ENCODE assay signal across 25 mouse cellular contexts in genomic region chr10:58974138-58974537, GRCm38 (mm10).
DNase-seq lines count a peak whose midpoint lies in the region; ATAC-seq lines count a peak whose summit lies in the region.
"Had no signal": no experiment of that assay in that cellular context is flagged by ENCODE, and none has a peak within 500 bp of the region (broad histone marks: within the 10 kb centered on the region; RNA-seq: fewer than 3 reads in every experiment).

No protein-coding gene starts in this region.

- H3K4me1 ChIP-seq in embryonic facial prominence, embryonic 14.5 days (ENCODE audit: control insufficient read depth, insufficient read depth, low read length): no peaks in the 10 kb centered on the region
- H3K4me1 ChIP-seq in embryonic facial prominence, embryonic 10.5 days: no peaks in the 10 kb centered on the region
- peaks cover 7% of the 10 kb centered on the region for H3K4me1 ChIP-seq in lung, embryonic 16.5 days (replicated peaks; ENCODE audit: control insufficient read depth, insufficient read depth, low read length)
- H3K4me1 ChIP-seq in hindbrain, embryonic 13.5 days (replicated peaks): peaks cover 5% of the 10 kb centered on the region; the same call in 1 of the 2 replicates
- H3K4me1 ChIP-seq: embryonic facial prominence, embryonic 15.5 days; heart, embryonic 10.5 days; heart, embryonic 13.5 days had no signal

- 71% methylated on average over 5 of the region's 5 CpGs for WGBS in embryonic facial prominence, embryonic 14.5 days
- 84% methylated on average over 5 of the region's 5 CpGs for WGBS in embryonic facial prominence, embryonic 10.5 days
- WGBS in lung, embryonic 16.5 days: 37% methylated on average over 5 of the region's 5 CpGs
- WGBS in hindbrain, embryonic 13.5 days: 84% methylated on average over 5 of the region's 5 CpGs

- no peak for ATAC-seq in embryonic facial prominence, embryonic 14.5 days (ENCODE audit: low read depth)
- ATAC-seq in lung, embryonic 16.5 days (ENCODE audit: low read depth): no peak
- no peak for ATAC-seq in hindbrain, embryonic 13.5 days (ENCODE audit: low FRiP score)
- ATAC-seq: activated CD4-positive, CD25-positive, alpha-beta regulatory T cell, adult 4 months; forebrain, embryonic 13.5 days; intestine, postnatal 0 days had no signal

- no peaks in the 10 kb centered on the region for H3K9me3 ChIP-seq in embryonic facial prominence, embryonic 14.5 days (ENCODE audit: control insufficient read depth, low read length)
- no peaks in the 10 kb centered on the region for H3K9me3 ChIP-seq in embryonic facial prominence, embryonic 10.5 days
- H3K9me3 ChIP-seq in lung, embryonic 16.5 days (ENCODE audit: control insufficient read depth, low read length): peaks cover 5% of the 10 kb centered on the region; the same call in 1 of the 2 replicates
- H3K9me3 ChIP-seq in hindbrain, embryonic 13.5 days: no peaks in the 10 kb centered on the region
- H3K9me3 ChIP-seq: embryonic facial prominence, embryonic 15.5 days; forebrain, embryonic 13.5 days; hindbrain, embryonic 15.5 days had no signal

- H3K9ac ChIP-seq in embryonic facial prominence, embryonic 14.5 days (ENCODE audit: low read depth, low read length): no peak overlapping the region
- no peak overlapping the region for H3K9ac ChIP-seq in lung, embryonic 16.5 days (ENCODE audit: low read length)
- no peak overlapping the region for H3K9ac ChIP-seq in hindbrain, embryonic 13.5 days
- H3K9ac ChIP-seq: embryonic facial prominence, embryonic 15.5 days; forebrain, embryonic 13.5 days; heart, embryonic 13.5 days; hindbrain, embryonic 15.5 days had no signal

- H3K36me3 ChIP-seq in embryonic facial prominence, embryonic 14.5 days (ENCODE audit: control insufficient read depth, insufficient read depth, low read length): no peaks in the 10 kb centered on the region
- no peaks in the 10 kb centered on the region for H3K36me3 ChIP-seq in embryonic facial prominence, embryonic 10.5 days (replicated peaks)
- H3K36me3 ChIP-seq in lung, embryonic 16.5 days (ENCODE audit: control insufficient read depth, insufficient read depth, low read length): no peaks in the 10 kb centered on the region
- H3K36me3 ChIP-seq in hindbrain, embryonic 13.5 days: no peaks in the 10 kb centered on the region
- H3K36me3 ChIP-seq: embryonic facial prominence, embryonic 15.5 days; heart, embryonic 10.5 days; heart, embryonic 13.5 days; hindbrain, embryonic 15.5 days had no signal

- H3K4me3 ChIP-seq in embryonic facial prominence, embryonic 14.5 days (ENCODE audit: low read depth, low read length): no peak overlapping the region
- H3K4me3 ChIP-seq in embryonic facial prominence, embryonic 10.5 days: no peak overlapping the region
- no peak overlapping the region for H3K4me3 ChIP-seq in lung, embryonic 16.5 days (ENCODE audit: low read length)
- no peak overlapping the region for H3K4me3 ChIP-seq in hindbrain, embryonic 13.5 days
- H3K4me3 ChIP-seq: embryonic facial prominence, embryonic 15.5 days; forebrain, embryonic 13.5 days; heart, adult 2 months; heart, embryonic 10.5 days; heart, embryonic 13.5 days; hindbrain, embryonic 15.5 days had no signal

- no peak overlapping the region for H3K27ac ChIP-seq in embryonic facial prominence, embryonic 14.5 days (replicated peaks; ENCODE audit: low read depth, low read length)
- no peak overlapping the region for H3K27ac ChIP-seq in embryonic facial prominence, embryonic 10.5 days (replicated peaks)
- H3K27ac ChIP-seq in lung, embryonic 16.5 days (ENCODE audit: low read length): peak overlapping the region; percentile 17; the same call in 1 of the 2 replicates
- H3K27ac ChIP-seq in hindbrain, embryonic 13.5 days: no peak overlapping the region
- H3K27ac ChIP-seq: embryonic facial prominence, embryonic 15.5 days; forebrain, embryonic 13.5 days; heart, adult 2 months; heart, embryonic 10.5 days; heart, embryonic 13.5 days; hindbrain, embryonic 15.5 days had no signal

- no peaks in the 10 kb centered on the region for H3K27me3 ChIP-seq in embryonic facial prominence, embryonic 14.5 days (replicated peaks; ENCODE audit: control insufficient read depth, insufficient read depth, low read length)
- no peaks in the 10 kb centered on the region for H3K27me3 ChIP-seq in embryonic facial prominence, embryonic 10.5 days (replicated peaks; ENCODE audit: low read depth, poor library complexity, severe bottlenecking)
- H3K27me3 ChIP-seq in lung, embryonic 16.5 days (ENCODE audit: control insufficient read depth, insufficient read depth, low read depth, low read length): no peaks in the 10 kb centered on the region
- H3K27me3 ChIP-seq in hindbrain, embryonic 13.5 days: no peaks in the 10 kb centered on the region
- H3K27me3 ChIP-seq: embryonic facial prominence, embryonic 15.5 days; forebrain, embryonic 13.5 days; heart, embryonic 13.5 days; hindbrain, embryonic 15.5 days had no signal

- peak; percentile 16 for DNase-seq in embryonic facial prominence, embryonic 14.5 days (ENCODE audit: low spot score)
- DNase-seq in embryonic facial prominence, embryonic 10.5 days (ENCODE audit: low spot score): no peak
- no peak for DNase-seq in lung, postnatal 10 days
- DNase-seq in NIH3T3 (ENCODE audit: low read depth): peak; percentile 50
- DNase-seq in embryo, embryonic 11 days: no peak
- DNase-seq: adrenal gland, postnatal 10 days; adrenal gland, postnatal 36 days; B cell, adult 2 months; cerebellum, adult 11 months; cerebellum, adult 2 months; cerebellum, adult 9-11 months; cerebellum, postnatal 25 days; gastrocnemius, postnatal 25 days; heart, adult 2 months; heart, postnatal 14 days; heart, postnatal 4 days had no signal

- H3K4me2 ChIP-seq in embryonic facial prominence, embryonic 14.5 days (ENCODE audit: low read depth, low read length): no peak overlapping the region
- H3K4me2 ChIP-seq in lung, embryonic 16.5 days (ENCODE audit: low read depth, low read length): no peak overlapping the region
- no peak overlapping the region for H3K4me2 ChIP-seq in hindbrain, embryonic 13.5 days
- H3K4me2 ChIP-seq: embryonic facial prominence, embryonic 15.5 days; forebrain, embryonic 13.5 days; heart, embryonic 13.5 days; hindbrain, embryonic 15.5 days had no signal

Comparison
In these comparisons a context has a peak if more than half of its experiments do, and no peak if none do; other contexts are left out.
1. DNase-seq: peak in embryonic facial prominence, embryonic 14.5 days (single experiment) and NIH3T3 (single experiment); none in embryonic facial prominence, embryonic 10.5 days (single experiment), lung, postnatal 10 days (single experiment) and embryo, embryonic 11 days (single experiment).